Mouse (Mus musculus) bone marrow, adult 2 months (tissue): Measurements from ENCODE around the gene Ptprcap. TPM values are rescaled to one million over a fixed set of nuclear protein-coding genes. Genes with fewer than 3 reads are reported as not detected.

ENCODE experiments used
- H3K27ac ChIP-seq: fragments of 200-500 bp; 2 replicates; pipeline ENCODE4 v1.5.1; 2012; ENCODE audit warnings: low read depth, mild to moderate bottlenecking, control low read depth, inconsistent platforms, low read length; ENCODE audit not compliant: control insufficient read depth, poor library complexity, insufficient read depth
- H3K4me1 ChIP-seq: fragments of 200-500 bp; 2 replicates; pipeline ENCODE4 v1.6.1; 2011; ENCODE audit warnings: low read length; ENCODE audit not compliant: control insufficient read depth, insufficient read depth
- H3K4me3 ChIP-seq: fragments of 200-500 bp; replicated peaks from 2 replicates; pipeline ENCODE3; 2011; ENCODE audit warnings: mild to moderate bottlenecking, low read depth, low read length, control low read depth; ENCODE audit not compliant: control insufficient read depth
- CTCF ChIP-seq: fragments of 200-500 bp; IDR thresholded peaks from 2 replicates; pipeline ENCODE4 v1.5.1; 2011; ENCODE audit warnings: low read length, control low read depth; ENCODE audit not compliant: control insufficient read depth, insufficient read depth
- POLR2A ChIP-seq: fragments of 200-500 bp; IDR thresholded peaks from 2 replicates; pipeline ENCODE4 v1.6.1; 2011; ENCODE audit warnings: low read depth, mild to moderate bottlenecking, control low read depth, low read length, borderline replicate concordance; ENCODE audit not compliant: control insufficient read depth
- WGBS: fragments of 180-500 bp; shearing (Covaris S2); methylation state at CpG from one replicate; pipeline ENCODE4 v1.1.7; 2018; 5-methylcytosine and 5-hydroxymethylcytosine counted together
- polyA plus RNA-seq: library from polyadenylated mRNA; stranded (reverse); fragments of >200 nt; gene quantifications from 2 replicates; pipeline ENCODE4 v1.2.4, GENCODE M21; 2011; ENCODE audit warnings: low replicate concordance; ENCODE audit not compliant: missing spikeins, insufficient read depth, insufficient read length

The Ptprcap gene
- polyA plus RNA-seq, 1 experiment: 60.8 TPM

- Histone ChIP-seq H3K4me3 (no peak overlapping the region), H3K27ac (no peak overlapping the region), H3K4me1 (peaks cover 8% of the 10 kb centered on the region)
- TF ChIP-seq CTCF: no peak
- TF ChIP-seq POLR2A: no peak
- 62% methylated on average over 7 of the region's 7 CpGs for WGBS
Measured at GRCm38 (mm10) chr19:4202149-4202548, 48.7 kb downstream of the Ptprcap start.

- TF ChIP-seq CTCF (peak; percentile 15; the same call in 1 of the 2 replicates), POLR2A (no peak)
- peak overlapping the region; percentile 67; the same call in 1 of the 2 replicates for H3K27ac ChIP-seq
- H3K4me1 ChIP-seq: peaks cover 8% of the 10 kb centered on the region
- 24% methylated on average over 3 of the region's 3 CpGs for WGBS
- no peak overlapping the region for H3K4me3 ChIP-seq
Measured at GRCm38 (mm10) chr19:4203148-4203547, 49.7 kb downstream of the Ptprcap start.

DNA sequence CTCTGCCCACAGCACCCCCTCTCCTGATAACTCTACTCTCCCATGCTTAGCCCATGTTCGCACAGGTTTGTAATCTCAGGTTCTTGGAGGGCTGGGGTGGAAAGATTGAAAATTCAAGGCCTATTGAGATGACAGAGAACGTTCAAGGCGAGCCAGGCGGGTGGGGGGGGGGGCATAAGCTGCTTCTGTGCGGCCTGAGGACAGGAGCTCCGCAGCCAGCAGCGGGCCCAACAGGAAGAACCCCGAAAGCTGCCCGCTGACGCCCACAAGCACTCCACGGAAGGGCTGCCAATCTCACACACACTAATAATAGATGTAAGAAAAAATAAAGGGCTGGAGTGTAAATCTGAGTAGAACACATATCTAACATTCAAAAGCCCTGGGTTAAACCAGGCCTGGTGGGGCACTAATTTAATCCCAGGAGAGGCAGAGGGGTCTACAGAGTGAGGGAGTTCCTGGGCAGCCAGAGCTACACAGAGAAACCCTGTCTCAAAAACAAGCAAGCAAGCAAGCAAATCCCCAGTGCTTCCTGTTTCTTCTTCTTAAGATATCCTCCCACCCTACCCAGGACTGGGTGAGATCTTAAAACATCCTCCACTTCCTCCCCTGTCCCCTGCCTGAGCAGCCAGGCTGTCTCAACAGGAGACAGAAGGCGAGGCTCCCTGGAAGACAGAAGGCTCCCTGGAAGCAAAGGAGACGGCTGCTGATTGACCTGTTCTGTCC, 50.4 kb downstream of the Ptprcap start:
- no peak for TF ChIP-seq CTCF
- no peak for TF ChIP-seq POLR2A
- WGBS: 7% methylated on average over 13 of the region's 13 CpGs
- no peak overlapping the region for H3K4me3 ChIP-seq
- peak overlapping the region; percentile 55 for H3K27ac ChIP-seq
- peaks cover 8% of the 10 kb centered on the region for H3K4me1 ChIP-seq

DNA sequence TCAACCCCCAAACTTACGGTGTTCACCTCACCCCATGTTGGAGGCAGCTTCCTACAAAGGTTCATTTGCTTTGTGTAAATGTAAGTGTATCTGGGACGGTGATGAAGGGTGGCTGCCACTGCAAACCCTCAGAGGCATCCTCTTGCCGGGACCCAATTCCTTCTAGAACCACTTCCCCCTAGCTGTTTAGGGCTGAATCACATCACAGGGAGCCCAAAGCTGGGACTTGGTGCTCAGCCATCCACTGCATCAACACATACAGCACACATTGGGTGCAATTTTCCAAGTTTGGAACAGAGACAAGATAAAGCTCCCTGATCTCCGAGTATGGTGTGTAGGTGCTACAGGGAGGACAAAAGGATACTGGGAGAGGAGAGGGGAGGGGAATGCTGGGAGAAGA, 51.5 kb downstream of the Ptprcap start:
- Histone ChIP-seq H3K4me1 (peaks cover 8% of the 10 kb centered on the region), H3K27ac (no peak overlapping the region), H3K4me3 (no peak overlapping the region)
- TF ChIP-seq CTCF: peak; percentile 13; the same call in 1 of the 2 replicates
- no peak for TF ChIP-seq POLR2A
- 46% methylated on average over 4 of the region's 4 CpGs for WGBS

Other genes with a start within 250 kb of the Ptprcap start
- gene Tcirg1, start 246.5 kb upstream of the Ptprcap start, polyA plus RNA-seq: 116 and 292 TPM in 2 replicates
- gene Ndufs8, start 240.8 kb upstream of the Ptprcap start, polyA plus RNA-seq: 41.6 and 58.3 TPM in 2 replicates
- gene Aldh3b1, start 223.8 kb upstream of the Ptprcap start, polyA plus RNA-seq: 12.7 and 47.1 TPM in 2 replicates
- 80.1 and 177 TPM in 2 replicates for gene Unc93b1, start 218.4 kb upstream of the Ptprcap start, polyA plus RNA-seq
- 1.6 and 4.4 TPM in 2 replicates for gene Aldh3b3, start 195.0 kb upstream of the Ptprcap start, polyA plus RNA-seq
- 2.4 and 4.2 TPM in 2 replicates for gene Aldh3b2, start 181.3 kb upstream of the Ptprcap start, polyA plus RNA-seq
- 5.1 and 10.7 TPM in 2 replicates for gene Acy3, start 167.0 kb upstream of the Ptprcap start, polyA plus RNA-seq
- not detected in 2 replicates for gene Tbx10, start 160.9 kb upstream of the Ptprcap start, polyA plus RNA-seq
- gene Nudt8, start 153.0 kb upstream of the Ptprcap start, polyA plus RNA-seq: 9.7 and 18.1 TPM in 2 replicates
- gene Gm49405, start 153.0 kb upstream of the Ptprcap start, polyA plus RNA-seq: 1.7 and 2.0 TPM in 2 replicates
- 5.2 and 7.8 TPM in 2 replicates for gene Doc2g, start 150.3 kb upstream of the Ptprcap start, polyA plus RNA-seq
- gene Ndufv1, start 140.8 kb upstream of the Ptprcap start, polyA plus RNA-seq: 61.7 and 118 TPM in 2 replicates
- gene Gstp1, start 115.6 kb upstream of the Ptprcap start, polyA plus RNA-seq: 125 and 187 TPM in 2 replicates
- 21.6 TPM in 1 of 2 replicates, not detected in the other for gene Gstp2, start 107.6 kb upstream of the Ptprcap start, polyA plus RNA-seq
- gene Gstp3, start 94.0 kb upstream of the Ptprcap start, polyA plus RNA-seq: 13.5 and 18.0 TPM in 2 replicates
- not detected in 2 replicates for gene Cabp2, start 72.0 kb upstream of the Ptprcap start, polyA plus RNA-seq
- 93.3 and 143 TPM in 2 replicates for gene Cdk2ap2, start 56.4 kb upstream of the Ptprcap start, polyA plus RNA-seq
- gene Pitpnm1, start 53.6 kb upstream of the Ptprcap start, polyA plus RNA-seq: 72.3 and 159 TPM in 2 replicates
- gene Aip, start 27.7 kb upstream of the Ptprcap start, polyA plus RNA-seq: 22.0 and 53.5 TPM in 2 replicates
- gene Gpr152, start 13.8 kb upstream of the Ptprcap start, polyA plus RNA-seq: not detected in 2 replicates
- 0.29 and 0.60 TPM in 2 replicates for gene Cabp4, start 9.6 kb upstream of the Ptprcap start, polyA plus RNA-seq
- gene Coro1b, start 5.0 kb upstream of the Ptprcap start, polyA plus RNA-seq: 75.8 and 114 TPM in 2 replicates
- gene Rps6kb2, start 9.8 kb downstream of the Ptprcap start, polyA plus RNA-seq: 51.8 and 86.1 TPM in 2 replicates
- 23.3 and 52.9 TPM in 2 replicates for gene Carns1, start 21.9 kb downstream of the Ptprcap start, polyA plus RNA-seq
- gene Tbc1d10c, start 37.7 kb downstream of the Ptprcap start, polyA plus RNA-seq: 64.3 and 168 TPM in 2 replicates
- 121 and 204 TPM in 2 replicates for gene Ppp1ca, start 38.5 kb downstream of the Ptprcap start, polyA plus RNA-seq
- 24.2 and 39.8 TPM in 2 replicates for gene Rad9a, start 48.1 kb downstream of the Ptprcap start, polyA plus RNA-seq
- 10.3 and 25.4 TPM in 2 replicates for gene Clcf1, start 60.6 kb downstream of the Ptprcap start, polyA plus RNA-seq
- gene AC109138.7, start 60.8 kb downstream of the Ptprcap start, polyA plus RNA-seq: not detected in 2 replicates
- gene Pold4, start 78.3 kb downstream of the Ptprcap start, polyA plus RNA-seq: 31.7 and 54.7 TPM in 2 replicates
- gene Ssh3, start 115.6 kb downstream of the Ptprcap start, polyA plus RNA-seq: 16.9 and 20.7 TPM in 2 replicates
- 8.4 and 53.2 TPM in 2 replicates for gene Ankrd13d, start 129.5 kb downstream of the Ptprcap start, polyA plus RNA-seq
- 153 and 243 TPM in 2 replicates for gene Grk2, start 152.6 kb downstream of the Ptprcap start, polyA plus RNA-seq
- gene Kdm2a, start 244.7 kb downstream of the Ptprcap start, polyA plus RNA-seq: 29.2 and 38.9 TPM in 2 replicates